Mouse (Mus musculus): ENCODE data around the gene Kcnq4.

Kcnq4 gene

DNA sequence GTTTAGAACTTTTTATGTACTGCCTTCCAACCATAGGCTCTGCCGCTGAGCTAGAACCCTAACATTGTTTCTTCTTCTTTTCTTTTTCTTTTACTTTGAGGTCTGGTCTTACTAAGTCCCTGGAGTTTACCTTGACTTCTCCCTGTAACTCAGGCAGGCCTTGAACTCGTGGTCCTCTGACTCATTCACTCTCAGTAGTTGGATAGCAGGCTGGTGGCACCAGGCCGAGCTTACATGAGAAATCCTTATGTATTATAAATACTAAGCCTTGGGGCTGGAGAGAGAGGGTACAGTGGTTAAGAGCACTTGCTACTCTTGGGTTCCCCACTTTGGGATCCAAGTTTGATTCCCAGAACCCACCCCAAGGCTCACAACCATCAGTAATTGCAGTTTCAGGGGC is 74.8 kb downstream of the Kcnq4 start:
- peak; percentile 30 for DNase-seq (ENCODE audit: low spot score)

- DNase-seq (ENCODE audit: low spot score) = no peak
Measured at GRCm38 (mm10) chr4:120671046-120671445, 77.4 kb downstream of the Kcnq4 start.

DNA sequence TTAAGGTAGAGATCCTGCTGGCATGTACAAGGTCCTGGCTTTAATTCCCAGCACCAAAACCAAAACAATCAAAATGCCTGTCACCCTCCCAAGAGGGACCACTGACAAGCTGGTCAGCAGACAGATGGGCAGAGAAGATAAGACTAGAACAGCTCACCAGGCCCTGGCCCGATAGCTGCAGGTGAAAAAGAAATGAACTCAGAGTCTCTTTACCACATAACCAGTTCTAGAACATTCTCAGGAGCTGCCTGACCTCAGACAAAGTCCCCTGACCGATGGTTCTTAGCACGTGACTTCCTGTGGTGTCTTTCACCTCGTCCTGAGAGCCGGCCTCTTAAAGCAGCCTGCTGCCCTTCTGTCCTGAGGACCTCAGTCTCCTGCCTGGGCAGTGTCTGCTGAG is 78.8 kb downstream of the Kcnq4 start:
- DNase-seq (ENCODE audit: low spot score) = no peak

DNA sequence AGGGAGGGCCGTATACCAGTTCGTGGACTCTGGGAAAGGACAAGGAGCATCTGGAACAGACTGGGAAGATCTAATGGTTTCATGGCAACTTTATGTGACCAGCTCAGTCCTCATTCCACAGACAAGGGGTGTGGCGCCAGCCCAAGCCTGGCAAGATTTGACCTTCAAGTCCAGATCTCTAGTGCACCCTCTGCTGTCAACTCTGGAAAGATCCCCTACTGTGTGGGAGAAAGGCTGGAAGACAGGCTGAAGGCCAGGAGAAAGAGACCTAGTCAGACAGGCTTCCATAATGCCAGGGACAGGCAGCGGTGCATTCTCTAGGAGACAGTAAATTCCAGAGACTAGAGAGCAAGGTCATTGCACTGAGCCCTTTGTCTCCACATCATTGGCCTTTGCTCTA is 79.9 kb downstream of the Kcnq4 start:
- peak; percentile 29 for DNase-seq (ENCODE audit: low spot score)

- no peak for DNase-seq (ENCODE audit: low spot score)
Measured at GRCm38 (mm10) chr4:120667555-120667954, 80.9 kb downstream of the Kcnq4 start.

GRCm38 (mm10) chr4:120667045-120667501 is 81.3 kb downstream of the Kcnq4 start:
- DNase-seq (ENCODE audit: low spot score) = peak; percentile 42

GRCm38 (mm10) chr4:120666358-120667024 is 81.9 kb downstream of the Kcnq4 start, which contains the start of gene Cited4:
TSS of gene Cited4 (plus strand) at chr4:120666572.
- DNase-seq (ENCODE audit: low spot score) = peak; percentile 90

DNA sequence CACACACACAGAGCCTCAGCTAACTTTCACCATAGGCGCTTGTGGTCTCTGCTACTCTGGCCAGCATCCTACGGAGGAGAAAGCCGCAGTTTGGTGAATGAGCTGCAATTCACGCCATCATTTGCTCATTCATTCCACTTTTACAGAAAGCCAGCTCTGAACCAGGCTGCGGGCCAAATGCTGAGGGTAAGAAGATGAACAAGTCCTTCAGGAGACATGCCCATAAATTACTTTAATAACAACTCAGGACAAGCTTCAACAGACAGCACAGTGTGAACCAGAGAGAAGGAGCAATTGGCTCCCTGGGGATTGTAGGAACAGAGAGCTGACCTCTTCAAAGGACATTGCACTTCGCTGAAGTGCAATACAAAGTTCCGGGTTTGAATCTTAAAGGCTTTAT is 82.6 kb downstream of the Kcnq4 start:
- no peak for DNase-seq (ENCODE audit: low spot score)

GRCm38 (mm10) chr4:120665144-120665700 is 83.2 kb downstream of the Kcnq4 start:
- no peak for DNase-seq (ENCODE audit: low spot score)

DNA sequence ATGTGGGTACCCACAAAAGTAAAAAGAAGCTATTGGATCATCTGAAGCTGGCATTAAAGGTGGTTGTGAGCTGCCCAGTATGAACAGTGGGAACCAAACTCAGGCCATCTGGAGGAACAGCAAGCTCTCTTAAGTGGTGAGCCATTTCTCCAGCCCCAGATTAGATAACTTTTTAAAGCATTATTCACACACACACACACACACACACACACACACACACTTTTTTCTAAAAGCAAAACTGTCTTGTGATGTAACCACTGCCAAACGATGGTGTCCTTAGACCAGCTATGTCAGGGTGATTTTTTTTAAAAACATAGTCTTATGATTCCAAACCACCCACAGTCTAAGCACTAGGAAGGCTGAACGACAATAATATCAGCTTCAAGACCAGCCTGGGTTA is 83.8 kb downstream of the Kcnq4 start:
- no peak for DNase-seq (ENCODE audit: low spot score)

- no peak for DNase-seq (ENCODE audit: low spot score)
Measured at GRCm38 (mm10) chr4:120660485-120660884, 87.9 kb downstream of the Kcnq4 start.

DNA sequence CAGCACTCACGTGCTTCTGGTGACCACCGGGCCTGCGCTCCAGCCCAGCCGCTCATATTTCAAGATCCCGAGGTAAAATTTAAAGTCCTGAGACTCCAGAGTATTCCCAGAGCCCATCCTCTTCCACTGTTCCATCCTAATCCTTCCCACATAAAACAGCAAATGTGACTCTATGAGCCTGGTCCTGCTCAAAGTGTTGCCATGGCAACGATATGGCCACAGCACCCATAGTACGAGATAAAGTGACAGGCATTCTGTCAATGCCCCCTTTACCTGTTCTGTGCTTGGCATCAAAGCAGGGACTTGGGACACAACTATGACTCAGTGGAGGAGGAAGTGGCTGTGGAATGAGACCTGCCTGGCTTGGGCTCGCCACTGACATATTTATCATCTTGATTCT is 92.5 kb downstream of the Kcnq4 start:
- DNase-seq (ENCODE audit: low spot score) = no peak

- DNase-seq (ENCODE audit: low spot score) = no peak
Measured at GRCm38 (mm10) chr4:120650208-120650592, 98.2 kb downstream of the Kcnq4 start.

DNA sequence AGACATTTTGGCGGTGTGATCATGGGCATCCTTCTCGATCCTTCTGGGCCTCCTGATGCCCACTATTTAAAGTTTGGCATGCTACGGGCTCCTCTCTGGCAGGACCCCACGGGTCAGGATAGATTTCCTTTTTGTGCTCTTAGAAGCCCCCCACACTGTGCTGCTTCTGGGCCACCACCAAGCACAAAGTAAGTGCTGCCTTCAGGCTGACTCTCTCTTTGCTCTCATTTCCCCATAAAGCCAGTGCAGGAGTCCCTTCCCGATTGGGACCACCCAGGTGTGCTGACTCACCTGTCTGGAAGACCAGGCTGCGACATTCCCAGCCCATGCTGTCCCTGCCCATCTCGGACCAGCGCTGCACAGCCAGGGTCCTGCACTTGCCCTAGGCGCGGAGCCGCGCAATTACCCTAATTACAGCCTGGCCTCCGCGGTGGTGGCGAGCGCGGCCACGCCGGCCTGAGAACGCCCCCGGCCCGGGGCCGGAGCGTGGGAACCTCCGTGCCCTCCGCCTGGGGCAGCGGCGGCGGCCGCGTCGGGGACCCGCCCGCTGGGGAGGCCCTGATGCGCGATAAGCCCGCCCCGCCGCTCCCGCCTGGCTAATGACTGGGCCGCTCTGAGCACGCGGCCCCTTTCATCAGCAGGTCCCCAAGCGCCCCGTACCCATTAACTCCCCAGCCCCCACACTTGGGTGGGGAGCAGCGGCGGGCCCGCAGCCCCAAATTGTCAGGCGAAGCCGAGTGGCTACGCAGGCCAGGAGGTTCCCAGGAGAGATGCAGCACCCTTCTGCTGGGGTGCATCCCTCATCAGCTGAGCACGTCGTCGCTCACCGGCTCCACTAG is 98.8 kb downstream of the Kcnq4 start:
- DNase-seq (ENCODE audit: low spot score) = no peak
